Mouse (Mus musculus) central nervous system, embryonic 11.5 days (tissue): Measurements from ENCODE around the gene Olfr1440. TPM values are rescaled to one million over a fixed set of nuclear protein-coding genes. Genes with fewer than 3 reads are reported as not detected.

Experiments used
- polyA plus RNA-seq: library from polyadenylated mRNA; depleted of rRNA; stranded (reverse); fragments of >200 nt; gene quantifications from 2 replicates; pipeline ENCODE4 v1.2.3, GENCODE M21; 2012; rRNA removed

Olfr1440 gene
- not detected in 2 replicates for polyA plus RNA-seq

GRCm38 (mm10) chr19:12386979-12387378 is at the start of gene Olfr1440:
TSS of gene Olfr1440 (plus strand) at chr19:12387279.

GRCm38 (mm10) chr19:12417361-12417760 is 30.3 kb downstream of the Olfr1440 start, which contains the start of gene Olfr1441:
TSS of gene Olfr1441 (plus strand) at chr19:12417433.

GRCm38 (mm10) chr19:12427605-12428004 is 40.5 kb downstream of the Olfr1440 start, which contains the start of gene Pfpl:
TSS of gene Pfpl (plus strand) at chr19:12427905.

Other genes with a start within 250 kb of the Olfr1440 start
- not detected in 2 replicates for gene Olfr1555-ps1, start 217.2 kb upstream of the Olfr1440 start, polyA plus RNA-seq
- not detected in 2 replicates for gene Olfr1431, start 186.6 kb upstream of the Olfr1440 start, polyA plus RNA-seq
- gene Olfr1432, start 154.7 kb upstream of the Olfr1440 start, polyA plus RNA-seq: not detected in 2 replicates
- not detected in 2 replicates for gene Olfr262, start 145.6 kb upstream of the Olfr1440 start, polyA plus RNA-seq
- gene Olfr235, start 126.2 kb upstream of the Olfr1440 start, polyA plus RNA-seq: not detected in 2 replicates
- gene Olfr1434, start 107.4 kb upstream of the Olfr1440 start, polyA plus RNA-seq: not detected in 2 replicates
- not detected in 2 replicates for gene Olfr1436, start 88.1 kb upstream of the Olfr1440 start, polyA plus RNA-seq
- gene Olfr1437, start 62.2 kb upstream of the Olfr1440 start, polyA plus RNA-seq: not detected in 2 replicates
- gene Olfr1438-ps1, start 51.4 kb upstream of the Olfr1440 start, polyA plus RNA-seq: not detected in 2 replicates
- gene Olfr1441, start 30.2 kb downstream of the Olfr1440 start, polyA plus RNA-seq: not detected in 2 replicates
- gene Pfpl, start 40.6 kb downstream of the Olfr1440 start, polyA plus RNA-seq: not detected in 2 replicates
- 1.5 and 1.7 TPM in 2 replicates for gene Mpeg1, start 73.5 kb downstream of the Olfr1440 start, polyA plus RNA-seq
- 33.6 and 36.3 TPM in 2 replicates for gene Dtx4, start 114.2 kb downstream of the Olfr1440 start, polyA plus RNA-seq
- 21.2 and 22.4 TPM in 2 replicates for gene Fam111a, start 158.5 kb downstream of the Olfr1440 start, polyA plus RNA-seq
- gene Gm4952, start 212.7 kb downstream of the Olfr1440 start, polyA plus RNA-seq: 0.07 TPM in 1 of 2 replicates, not detected in the other
- gene Glyat, start 246.0 kb downstream of the Olfr1440 start, polyA plus RNA-seq: not detected in 2 replicates